In the genomic region with DNA sequence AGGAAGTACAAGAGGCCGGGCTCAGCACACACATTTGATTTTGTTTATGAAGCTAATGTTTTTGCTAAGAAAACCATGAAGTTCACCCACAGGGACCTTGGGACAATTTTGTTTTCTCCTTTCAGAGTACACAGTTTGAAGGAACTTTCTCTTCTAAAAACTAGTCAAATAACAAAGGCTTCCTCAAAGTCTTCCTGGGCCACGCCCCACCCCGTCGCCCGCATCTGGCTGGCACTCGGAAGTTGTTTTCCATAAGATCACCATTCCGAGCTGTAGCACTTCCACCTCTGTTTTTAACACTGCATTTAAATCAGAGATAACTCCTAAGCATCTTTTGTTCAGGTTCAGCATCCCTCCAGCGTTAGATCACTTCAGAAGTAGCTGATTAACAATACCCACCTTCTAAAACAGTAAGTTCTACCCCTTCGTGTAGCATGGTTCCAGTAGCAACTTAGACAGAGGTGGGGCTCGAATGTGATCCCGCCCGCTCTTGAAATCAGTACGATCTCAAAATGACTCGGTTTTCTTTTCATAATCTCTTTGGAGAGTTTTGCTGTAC, we compare ENCODE assay signal across 10 mouse cellular contexts. TPM values are rescaled to one million over a fixed set of nuclear protein-coding genes. Genes with fewer than 3 reads are reported as not detected.
A peak's percentile ranks its signal among the peaks of the same experiment; 100 is the strongest.
DNase-seq lines count a peak whose midpoint lies in the region; ATAC-seq and TF ChIP-seq lines count a peak whose summit lies in the region.
"Had no signal": no experiment of that assay in that cellular context is flagged by ENCODE, and none has a peak within 500 bp of the region (broad histone marks: within the 10 kb centered on the region; RNA-seq: fewer than 3 reads in every experiment).

No protein-coding gene starts in this region.

- in situ Hi-C loops in CH12.LX (cut with MboI; ENCODE audit: low pct_ligation_motif_present, low pct_unique_long_range_greater_than_20kb, low sequenced_read_pairs) = no loop called here

- H3K4me2 ChIP-seq in heart, embryonic 16.5 days (ENCODE audit: low read depth, low read length) = peak overlapping the region; percentile 70
- H3K4me2 ChIP-seq in CH12.LX (ENCODE audit: insufficient read depth, low read depth, poor library complexity, severe bottlenecking) = peak overlapping the region; percentile 24; the same call in 1 of the 2 replicates
- H3K4me2 ChIP-seq in embryonic facial prominence, embryonic 12.5 days (replicated peaks) = peak overlapping the region; percentile 44
- peak overlapping the region; percentile 42 for H3K4me2 ChIP-seq in limb, embryonic 15.5 days

- no peaks in the 10 kb centered on the region for H3K36me3 ChIP-seq in heart, embryonic 16.5 days (ENCODE audit: control insufficient read depth, insufficient read depth)
- H3K36me3 ChIP-seq in CH12.LX (replicated peaks in 1 of 2; ENCODE audit: control insufficient read depth in 1 of 2, insufficient read depth in 1 of 2, low read length in 1 of 2) = no peaks in the 10 kb centered on the region
- H3K36me3 ChIP-seq in embryonic facial prominence, embryonic 12.5 days = no peaks in the 10 kb centered on the region
- H3K36me3 ChIP-seq in limb, embryonic 15.5 days = no peaks in the 10 kb centered on the region

- peaks cover 11% of the 10 kb centered on the region for H3K4me1 ChIP-seq in heart, embryonic 16.5 days (ENCODE audit: control insufficient read depth, insufficient read depth, low read length)
- H3K4me1 ChIP-seq in CH12.LX (ENCODE audit: control insufficient read depth in 1 of 2, insufficient read depth in 2 of 2) = peaks cover 10 to 36% of the 10 kb centered on the region in 2 experiments
- peaks cover 10% of the 10 kb centered on the region for H3K4me1 ChIP-seq in embryonic facial prominence, embryonic 12.5 days
- peaks cover 28% of the 10 kb centered on the region for H3K4me1 ChIP-seq in limb, embryonic 15.5 days

- no peaks in the 10 kb centered on the region for H3K79me2 ChIP-seq in CH12.LX (replicated peaks; ENCODE audit: control insufficient read depth, extremely low read depth, insufficient read depth, poor library complexity, severe bottlenecking)

- TF ChIP-seq POLR2A in CH12.LX (IDR thresholded peaks at IDR 0.05; ENCODE audit: low read depth, low read length) = no peak

- dilution Hi-C loops in CH12.LX (cut with MboI; ENCODE audit: extremely low pct_ligation_motif_present, extremely low pct_unique_long_range_greater_than_20kb, low sequenced_read_pairs) = no loop called here

- ATAC-seq in heart, embryonic 16.5 days (replicated peaks; ENCODE audit: extremely low read depth, insufficient read depth, low FRiP score) = no peak
- no peak for ATAC-seq in embryonic facial prominence, embryonic 12.5 days (ENCODE audit: insufficient number of reproducible peaks, insufficient read depth, low FRiP score, low TSS enrichment)
- no peak for ATAC-seq in limb, embryonic 15.5 days (ENCODE audit: insufficient number of reproducible peaks, low FRiP score, low TSS enrichment, low read depth)

- peak overlapping the region; percentile 38 for H3K4me3 ChIP-seq in heart, embryonic 16.5 days (ENCODE audit: low read length)
- H3K4me3 ChIP-seq in CH12.LX (replicated peaks in 1 of 3; ENCODE audit: low read depth in 2 of 3, low read length in 2 of 3, poor library complexity in 1 of 3) = no peak overlapping the region
- no peak overlapping the region for H3K4me3 ChIP-seq in embryonic facial prominence, embryonic 12.5 days
- H3K4me3 ChIP-seq in limb, embryonic 15.5 days = 0 out of 2 replicates have a peak overlapping the region, but pooled peaks have one; percentile 5

- DNase-seq in heart, adult 8-10 months (ENCODE audit: low spot score) = no peak
- no peak for DNase-seq in CH12.LX (ENCODE audit: extremely low read depth)
- DNase-seq in testis, postnatal 10 days (ENCODE audit: low spot score) = no peak
- no peak for DNase-seq in layer of hippocampus, adult 8-10 months (ENCODE audit: low spot score in 2 of 2)
- DNase-seq in gastrocnemius, postnatal 4 days (ENCODE audit: low spot score in 2 of 2) = no peak
- DNase-seq: kidney, adult 11 months; right cerebral cortex, postnatal 4 days had no signal

- no peak for TF ChIP-seq CTCF in CH12.LX (conservative IDR thresholded peaks at IDR 0.05 in 1 of 2, IDR thresholded peaks at IDR 0.05 in 1 of 2; ENCODE audit: low read depth in 2 of 2, low read length in 2 of 2)

- peaks cover 15% of the 10 kb centered on the region for H3K27me3 ChIP-seq in heart, embryonic 16.5 days (ENCODE audit: control insufficient read depth, insufficient read depth, low read length)
- H3K27me3 ChIP-seq in CH12.LX (replicated peaks) = no peaks in the 10 kb centered on the region
- peaks cover 8% of the 10 kb centered on the region for H3K27me3 ChIP-seq in embryonic facial prominence, embryonic 12.5 days
- no peaks in the 10 kb centered on the region for H3K27me3 ChIP-seq in limb, embryonic 15.5 days

- no peak overlapping the region for H3K27ac ChIP-seq in heart, embryonic 16.5 days (ENCODE audit: low read length)
- no peak overlapping the region for H3K27ac ChIP-seq in CH12.LX (ENCODE audit: insufficient read depth, low read depth)
- no peak overlapping the region for H3K27ac ChIP-seq in embryonic facial prominence, embryonic 12.5 days
- peak overlapping the region; percentile 27; the same call in 1 of the 2 replicates for H3K27ac ChIP-seq in limb, embryonic 15.5 days

- no peak for TF ChIP-seq RAD21 in CH12.LX (IDR thresholded peaks at IDR 0.05; ENCODE audit: low read depth, low read length)

- no peaks in the 10 kb centered on the region; the same call in 1 of the 2 replicates for H3K9me3 ChIP-seq in heart, embryonic 16.5 days (replicated peaks; ENCODE audit: control insufficient read depth, low read length)
- peaks cover 25% of the 10 kb centered on the region for H3K9me3 ChIP-seq in CH12.LX (replicated peaks; ENCODE audit: low read length)
- no peaks in the 10 kb centered on the region for H3K9me3 ChIP-seq in embryonic facial prominence, embryonic 12.5 days
- H3K9me3 ChIP-seq in limb, embryonic 15.5 days = no peaks in the 10 kb centered on the region

- H3K9ac ChIP-seq in heart, embryonic 16.5 days (ENCODE audit: low read length) = no peak overlapping the region
- no peak overlapping the region for H3K9ac ChIP-seq in CH12.LX (ENCODE audit: insufficient read depth, low read depth)
- no peak overlapping the region for H3K9ac ChIP-seq in embryonic facial prominence, embryonic 12.5 days
- no peak overlapping the region for H3K9ac ChIP-seq in limb, embryonic 15.5 days

- no peak; the same call in 1 of the 2 replicates for TF ChIP-seq EP300 in CH12.LX (IDR thresholded peaks at IDR 0.05; ENCODE audit: low read length)

- WGBS in heart, embryonic 16.5 days = 4% methylated on average over 14 of the region's 14 CpGs
- WGBS in embryonic facial prominence, embryonic 12.5 days = 4% methylated on average over 14 of the region's 14 CpGs
- 5% methylated on average over 14 of the region's 14 CpGs for WGBS in limb, embryonic 15.5 days

TF ChIP-seq in CH12.LX, 34 proteins besides CTCF, POLR2A, EP300 and RAD21:
- TF ChIP-seq CHD2 (IDR thresholded peaks at IDR 0.05; ENCODE audit: low read length) (no peak), ELF1 (IDR thresholded peaks at IDR 0.05; ENCODE audit: low read depth, low read length) (0 out of 2 replicates have a peak, but pooled peaks have one; percentile 7)
TF ChIP-seq in CH12.LX: peak in this region for 1.

RNA-seq across cellular contexts. Expression of gene Axin2, which starts 9.7 kb away (rescaled TPM):
- polyA plus RNA-seq in heart, embryonic 16.5 days (2015; fragmentation: Nextera tagmentation; extraction: Ambion mirVana) = 1.6 TPM in 2 replicates
- 1 to 10 TPM; 3.7 to 7.3 (median 4.8) TPM for total RNA-seq in heart, adult 8-10 months (2022)
- 16.6 TPM in 2 replicates for total RNA-seq in CH12.LX (2012; rRNA removed)
- 12.9 and 14.2 TPM in 2 replicates for total RNA-seq in CH12.LX (2014; rRNA removed)
- polyA plus RNA-seq in CH12.LX (2012; ENCODE audit: insufficient read length, low read depth) = 27.1 and 29.9 TPM in 2 replicates
- polyA plus RNA-seq in embryonic facial prominence, embryonic 12.5 days (2016; fragmentation: Nextera tagmentation; extraction: Ambion mirVana) = 15.1 and 17.5 TPM in 2 replicates
- polyA plus RNA-seq in limb, embryonic 15.5 days (2015; fragmentation: Nextera tagmentation; extraction: Ambion mirVana) = 15.8 and 20.3 TPM in 2 replicates
- total RNA-seq in layer of hippocampus, adult 8-10 months (2022) = 10 to 100 TPM; 29.6 to 35.6 (median 32.4) TPM
- total RNA-seq in gastrocnemius, postnatal 4 days (2021) = 10 to 100 TPM; 24.5 to 26.8 TPM

Comparison
In these comparisons a context has a peak if more than half of its experiments do, and no peak if none do; other contexts are left out.
1. H3K4me3 ChIP-seq: peak in heart, embryonic 16.5 days (single experiment) and limb, embryonic 15.5 days (single experiment); none in CH12.LX (0 of 3) and embryonic facial prominence, embryonic 12.5 days (single experiment).
2. Peak in every context shown above with its lines, with median percentiles within 50 percentile points of each other: H3K4me2 ChIP-seq.